Mouse (Mus musculus) mature B cell (primary cell): ENCODE data around the gene Shisa7.
"Not testable (repeated sequence)": the region's sequence is repeated elsewhere in the genome, so short reads cannot be mapped to it uniquely, and the experiment has no call there.

Experiments
- in situ Hi-C: fragments of 300-500 bp; cut with MboI; formaldehyde crosslinking; loops from 2 replicates; pipeline ENCODE4 v1.14.3; 2019

Gene Shisa7

GRCm38 (mm10) chr7:4844917-4845309, 417 bp upstream of the Shisa7 start:
- in situ Hi-C loops: no loop called here

- in situ Hi-C loops: no loop called here
Measured at GRCm38 (mm10) chr7:4843604-4844244, 772 bp downstream of the Shisa7 start.

- in situ Hi-C loops: no loop called here
Measured at GRCm38 (mm10) chr7:4842634-4843131, 1.8 kb downstream of the Shisa7 start.

- in situ Hi-C loops: no loop called here
Measured at GRCm38 (mm10) chr7:4842077-4842476, 2.4 kb downstream of the Shisa7 start.

GRCm38 (mm10) chr7:4837639-4838038, 6.9 kb downstream of the Shisa7 start:
- in situ Hi-C loops: no loop called here

DNA sequence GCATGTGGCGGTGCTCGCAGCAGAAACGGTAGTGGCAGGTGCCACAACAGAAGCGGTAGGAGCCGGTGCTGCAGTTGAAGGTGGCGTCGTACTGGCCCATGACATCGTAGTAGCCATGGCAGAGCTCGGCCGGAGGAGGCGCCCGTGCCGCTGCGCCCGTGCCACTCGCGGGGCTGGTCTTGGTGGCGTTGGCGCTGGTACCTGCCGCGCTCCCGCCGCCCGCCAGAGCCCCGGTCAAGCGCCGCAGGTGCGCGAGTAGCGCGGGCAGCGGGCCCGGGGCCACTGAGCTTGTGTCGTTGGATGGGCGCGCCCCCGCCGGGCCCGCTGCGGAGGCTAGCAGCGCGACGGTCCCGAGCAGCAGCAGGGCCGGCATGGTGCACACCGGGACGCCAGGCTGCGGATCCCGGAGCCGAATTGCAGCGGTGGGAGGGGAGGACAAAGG, 8.1 kb downstream of the Shisa7 start:
- in situ Hi-C loops: no loop called here

GRCm38 (mm10) chr7:4835631-4836327, 8.7 kb downstream of the Shisa7 start:
- in situ Hi-C loops: no loop called here

- in situ Hi-C loops: no loop called here
Measured at GRCm38 (mm10) chr7:4830476-4830875, 14.0 kb downstream of the Shisa7 start.

DNA sequence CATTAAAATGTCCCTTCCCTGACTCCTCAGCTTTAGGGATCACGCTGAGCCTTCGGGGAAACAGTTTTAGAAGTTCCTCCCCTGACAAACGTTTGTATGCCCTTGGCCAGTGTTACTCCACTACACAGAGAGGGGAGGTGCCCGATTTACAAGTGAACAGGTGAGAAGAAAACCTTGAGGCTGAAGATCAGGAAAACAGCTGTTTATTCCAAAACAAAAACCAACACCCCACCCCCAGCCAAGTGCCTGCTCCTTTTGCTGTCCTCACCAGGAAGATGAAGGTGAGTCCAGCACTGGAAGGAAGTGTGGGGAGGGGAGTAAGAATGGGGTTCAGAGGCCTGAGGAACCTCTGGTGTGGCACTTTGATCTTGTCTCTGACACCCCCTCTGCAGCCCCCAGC, 19.1 kb downstream of the Shisa7 start:
- in situ Hi-C loops: no loop called here

DNA sequence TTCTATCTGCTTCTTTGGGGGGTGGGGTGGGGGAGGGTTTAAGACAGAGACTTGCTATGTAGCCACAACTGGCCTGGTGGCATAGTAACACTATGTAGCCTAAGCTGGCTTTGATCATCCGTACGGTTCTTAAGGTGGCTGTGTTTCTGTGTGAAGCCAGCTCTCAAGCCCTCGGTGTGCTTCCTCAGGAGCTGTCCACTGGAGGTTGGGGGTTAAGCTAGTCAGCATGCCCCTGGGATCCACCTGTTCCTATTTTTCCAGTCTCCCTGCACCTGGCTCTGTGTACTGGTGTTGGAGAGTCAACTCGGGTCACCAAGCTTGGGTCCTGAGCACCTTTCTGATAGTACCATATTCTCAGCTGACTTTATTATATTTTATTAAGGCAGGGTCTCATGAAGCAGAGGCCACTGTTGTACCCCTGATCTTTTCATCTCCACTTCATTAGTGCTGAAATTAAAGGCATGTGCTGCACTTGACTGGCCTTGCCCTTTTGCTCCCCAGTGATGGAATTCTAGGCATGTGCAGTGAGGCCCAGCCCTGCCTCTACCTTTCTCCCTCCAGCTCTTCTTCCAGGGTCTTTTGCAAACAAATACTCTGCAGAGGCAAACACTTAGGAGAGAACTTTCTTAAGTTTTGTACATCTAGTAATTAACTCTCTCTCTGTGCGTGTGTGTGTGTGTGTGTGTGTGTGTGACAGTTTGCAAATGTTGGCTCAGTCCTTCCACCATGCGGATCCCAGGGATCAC, 22.2 kb downstream of the Shisa7 start:
- in situ Hi-C loops: no loop called here

- in situ Hi-C loops: no loop called here
Measured at GRCm38 (mm10) chr7:4821690-4822089, 22.8 kb downstream of the Shisa7 start.

GRCm38 (mm10) chr7:4820925-4821324, 23.6 kb downstream of the Shisa7 start:
- in situ Hi-C loops: not testable (repeated sequence)

DNA sequence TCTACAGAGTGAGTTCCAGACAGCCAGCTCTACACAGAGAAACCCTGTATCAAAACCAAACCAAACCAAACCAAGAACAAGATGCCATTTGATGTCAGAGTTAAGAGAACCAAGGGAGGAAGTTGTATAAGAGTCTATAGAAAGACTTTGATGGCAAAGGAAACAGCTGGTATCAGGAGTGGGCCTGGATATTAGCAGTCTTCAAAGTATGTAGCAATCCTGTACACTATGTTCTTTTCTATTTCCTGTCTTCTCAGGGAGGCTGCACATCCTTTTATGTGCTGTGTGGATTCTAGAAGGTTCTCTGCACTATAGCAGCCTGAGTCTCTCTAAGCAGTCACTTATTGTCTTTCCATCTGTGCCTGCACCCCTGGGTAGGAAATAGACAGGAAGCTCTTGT, 27.9 kb downstream of the Shisa7 start:
- in situ Hi-C loops: no loop called here

DNA sequence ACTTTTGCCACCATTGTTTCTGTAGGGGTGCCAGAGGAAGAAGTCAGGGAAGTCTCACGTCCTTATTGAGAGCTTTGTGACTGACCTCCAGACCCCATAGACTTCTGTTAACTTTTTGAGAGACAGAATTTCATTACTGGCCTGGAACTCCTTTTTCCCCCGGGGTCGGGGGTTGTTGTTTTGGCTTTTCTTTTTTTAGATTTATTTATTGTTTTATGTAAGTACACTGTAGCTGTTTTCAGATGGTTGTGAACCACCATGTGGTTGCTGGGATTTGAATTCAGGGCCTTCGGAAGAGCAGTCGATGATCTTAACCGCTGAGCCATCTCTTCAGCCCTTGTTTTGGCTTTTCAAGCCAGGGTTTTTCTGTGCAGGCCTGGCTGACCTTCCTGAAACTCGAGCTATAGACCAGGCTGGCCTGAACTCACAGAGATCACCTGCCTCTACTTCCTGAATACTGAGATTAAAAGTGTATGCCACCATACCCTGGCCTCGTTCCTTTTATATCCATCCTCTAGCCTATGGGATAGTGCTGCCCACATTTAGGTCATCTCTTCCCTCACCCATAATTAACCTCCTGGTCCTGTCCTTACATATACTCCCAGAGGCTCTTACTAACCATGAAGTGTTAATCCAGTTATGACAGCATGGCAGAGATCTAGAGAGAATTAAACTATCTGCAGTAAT, 31.2 kb downstream of the Shisa7 start:
- in situ Hi-C loops: no loop called here

GRCm38 (mm10) chr7:4812303-4813104, 32.0 kb downstream of the Shisa7 start, which contains the start of gene Ube2s:
Gene Ube2s, minus strand, starts transcription at chr7:4812590.
- in situ Hi-C loops: no loop called here

GRCm38 (mm10) chr7:4811842-4812302, 32.6 kb downstream of the Shisa7 start:
- in situ Hi-C loops: no loop called here

GRCm38 (mm10) chr7:4811131-4811530, 33.4 kb downstream of the Shisa7 start:
- in situ Hi-C loops: not testable (repeated sequence)

- in situ Hi-C loops: no loop called here
Measured at GRCm38 (mm10) chr7:4806716-4807115, 37.8 kb downstream of the Shisa7 start.

DNA sequence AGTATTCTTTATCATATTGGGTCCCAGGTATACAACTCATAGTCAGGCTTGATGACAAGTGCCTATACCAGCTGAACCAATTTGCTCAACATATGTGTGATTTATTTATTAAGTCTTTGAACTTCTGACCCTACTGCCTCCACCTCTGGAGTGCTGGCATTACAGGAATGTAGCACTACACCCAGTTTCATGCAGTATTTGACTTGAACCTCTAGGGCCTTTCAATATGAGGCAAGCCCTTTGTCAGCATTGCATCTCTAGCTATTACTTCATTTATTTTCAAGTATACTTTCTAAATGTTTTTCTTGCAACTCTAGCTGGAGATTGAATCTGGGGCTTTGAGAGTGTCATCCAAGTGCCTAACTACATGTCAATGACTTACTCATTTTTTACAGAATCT, 42.2 kb downstream of the Shisa7 start:
- in situ Hi-C loops: no loop called here

GRCm38 (mm10) chr7:4795767-4796433, 48.6 kb downstream of the Shisa7 start:
- in situ Hi-C loops: loop anchor here (10.0 kb wide), 1 partner anchor 171 kb away; no protein-coding TSS in a partner anchor
